Mouse (Mus musculus) liver, embryonic 12.5 days (tissue): ENCODE data around the gene Dgat2. TPM values are rescaled to one million over a fixed set of nuclear protein-coding genes. Genes with fewer than 3 reads are reported as not detected.

Experiments used
- ATAC-seq: fragments of 200-750 bp; cut with Nextera tagmentation; 2 replicates; pipeline ENCODE4 v1.8.0; 2017; ENCODE audit warnings: moderate number of reproducible peaks, mild to moderate bottlenecking, moderate library complexity
- H3K27ac ChIP-seq: fragments of 300-500 bp; sonication (generic); 2 replicates; pipeline ENCODE4 v1.5.1; 2016; ENCODE audit warnings: mild to moderate bottlenecking
- H3K27me3 ChIP-seq: fragments of 300-500 bp; sonication (generic); replicated peaks from 2 replicates; pipeline ENCODE4 v1.6.1; 2016; ENCODE audit warnings: mild to moderate bottlenecking, moderate library complexity
- H3K36me3 ChIP-seq: fragments of 300-500 bp; sonication (generic); 2 replicates; pipeline ENCODE4 v1.6.1; 2016; ENCODE audit warnings: mild to moderate bottlenecking, moderate library complexity
- H3K4me1 ChIP-seq: fragments of 300-500 bp; sonication (generic); 2 replicates; pipeline ENCODE4 v1.6.1; 2016
- H3K4me2 ChIP-seq: fragments of 300-500 bp; sonication (generic); 2 replicates; pipeline ENCODE4 v1.6.1; 2016; ENCODE audit warnings: mild to moderate bottlenecking, moderate library complexity
- H3K4me3 ChIP-seq: fragments of 300-500 bp; sonication (generic); 2 replicates; pipeline ENCODE4 v1.5.1; 2016; ENCODE audit warnings: mild to moderate bottlenecking, moderate library complexity
- H3K9ac ChIP-seq: fragments of 300-500 bp; sonication (generic); 2 replicates; pipeline ENCODE4 v1.6.1; 2016; ENCODE audit warnings: mild to moderate bottlenecking, moderate library complexity
- H3K9me3 ChIP-seq: fragments of 300-500 bp; sonication (generic); replicated peaks from 2 replicates; pipeline ENCODE4 v1.6.1; 2016; ENCODE audit warnings: mild to moderate bottlenecking, moderate library complexity
- WGBS: fragments of 180-500 bp; shearing (Covaris S2); methylation state at CpG from one replicate; pipeline ENCODE4 v1.1.7; 2016; ENCODE audit not compliant: insufficient replicate concordance; 5-methylcytosine and 5-hydroxymethylcytosine counted together
- polyA plus RNA-seq: library from polyadenylated mRNA; unstranded; fragments of >200 nt; fragmentation: Nextera tagmentation; extraction: Ambion mirVana; gene quantifications from 2 replicates; pipeline ENCODE4 v1.2.1, GENCODE M21; 2016

Gene Dgat2
- polyA plus RNA-seq, 1 experiment from 2014 or later: 59.3 TPM

GRCm38 (mm10) chr7:99146011-99146410, 36.5 kb downstream of the Dgat2 start:
- H3K4me3 ChIP-seq: no peak overlapping the region
- H3K4me2 ChIP-seq: no peak overlapping the region
- no peak for ATAC-seq
- H3K4me1 ChIP-seq: peaks cover 24% of the 10 kb centered on the region
- 34% methylated on average over 7 of the region's 7 CpGs for WGBS
- no peaks in the 10 kb centered on the region for H3K36me3 ChIP-seq
- H3K9me3 ChIP-seq: no peaks in the 10 kb centered on the region
- H3K27me3 ChIP-seq: no peaks in the 10 kb centered on the region
- no peak overlapping the region for H3K9ac ChIP-seq
- H3K27ac ChIP-seq: no peak overlapping the region

- WGBS: 66% methylated on average over 11 of the region's 11 CpGs
- Histone ChIP-seq H3K9ac (no peak overlapping the region), H3K27me3 (no peaks in the 10 kb centered on the region), H3K9me3 (no peaks in the 10 kb centered on the region), H3K27ac (no peak overlapping the region), H3K4me2 (no peak overlapping the region), H3K4me3 (no peak overlapping the region), H3K36me3 (no peaks in the 10 kb centered on the region), H3K4me1 (peaks cover 32% of the 10 kb centered on the region)
- no peak for ATAC-seq
Measured at GRCm38 (mm10) chr7:99144616-99145015, 37.9 kb downstream of the Dgat2 start.

GRCm38 (mm10) chr7:99143244-99143643, 39.3 kb downstream of the Dgat2 start:
- Histone ChIP-seq H3K9ac (no peak overlapping the region), H3K27ac (no peak overlapping the region), H3K4me3 (no peak overlapping the region), H3K4me1 (peaks cover 39% of the 10 kb centered on the region), H3K4me2 (no peak overlapping the region), H3K27me3 (no peaks in the 10 kb centered on the region), H3K36me3 (no peaks in the 10 kb centered on the region), H3K9me3 (no peaks in the 10 kb centered on the region)
- ATAC-seq: no peak
- WGBS: 57% methylated on average over 3 of the region's 3 CpGs

GRCm38 (mm10) chr7:99141919-99142606, 40.5 kb downstream of the Dgat2 start:
- Histone ChIP-seq H3K4me2 (peak overlapping the region; percentile 90), H3K27ac (no peak overlapping the region), H3K36me3 (no peaks in the 10 kb centered on the region), H3K27me3 (no peaks in the 10 kb centered on the region), H3K4me1 (peaks cover 42% of the 10 kb centered on the region), H3K9me3 (no peaks in the 10 kb centered on the region), H3K4me3 (peak overlapping the region; percentile 89), H3K9ac (no peak overlapping the region)
- ATAC-seq: no peak
- 38% methylated on average over 12 of the region's 12 CpGs for WGBS

GRCm38 (mm10) chr7:99140984-99141918, 41.3 kb downstream of the Dgat2 start, which contains the start of gene Uvrag:
Uvrag (minus strand) TSS chr7:99141141.
- H3K9ac ChIP-seq: peak within 1 kb of the TSS; percentile 95
- H3K27ac ChIP-seq: peak within 1 kb of the TSS; percentile 80
- no peaks in the 10 kb centered on the region for H3K9me3 ChIP-seq
- peak; percentile 96 for ATAC-seq
- peak within 1 kb of the TSS; percentile 90 for H3K4me2 ChIP-seq
- no peaks in the 10 kb centered on the region for H3K27me3 ChIP-seq
- H3K4me3 ChIP-seq: peak within 1 kb of the TSS; percentile 89
- H3K4me1 ChIP-seq: peaks cover 41% of the 10 kb centered on the region
- WGBS: under 1% methylated on average over 51 of the region's 51 CpGs
- no peaks in the 10 kb centered on the region for H3K36me3 ChIP-seq

DNA sequence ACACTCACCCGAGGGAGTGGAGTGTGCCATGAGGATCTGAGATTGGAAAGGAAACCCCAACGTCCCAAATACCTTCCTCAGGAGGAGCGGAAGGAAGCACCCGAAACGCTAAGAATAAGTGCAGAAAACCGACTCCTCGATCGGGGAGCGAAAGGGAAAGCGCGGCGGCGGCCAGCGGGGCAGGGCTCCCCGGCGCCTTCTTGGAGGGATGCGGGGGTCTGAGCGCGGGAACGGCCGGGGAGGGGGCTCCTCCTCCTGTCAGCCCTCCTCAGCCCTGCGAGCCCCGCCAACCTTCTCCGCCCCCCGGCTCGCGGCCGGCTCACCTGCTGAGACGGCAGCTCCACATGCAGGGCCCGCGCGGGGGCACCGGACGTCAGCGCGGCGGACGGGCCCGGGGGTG, 42.0 kb downstream of the Dgat2 start:
- under 1% methylated on average over 38 of the region's 39 CpGs for WGBS
- Histone ChIP-seq H3K4me2 (peak overlapping the region; percentile 90), H3K36me3 (peaks cover 7% of the 10 kb centered on the region), H3K27ac (peak overlapping the region; percentile 80), H3K4me3 (peak overlapping the region; percentile 89), H3K9me3 (0 out of 2 replicates have a peak, but pooled peaks cover under 1% of the 10 kb centered on the region), H3K27me3 (no peaks in the 10 kb centered on the region), H3K4me1 (peaks cover 33% of the 10 kb centered on the region), H3K9ac (peak overlapping the region; percentile 95)
- peak; percentile 3 for ATAC-seq

DNA sequence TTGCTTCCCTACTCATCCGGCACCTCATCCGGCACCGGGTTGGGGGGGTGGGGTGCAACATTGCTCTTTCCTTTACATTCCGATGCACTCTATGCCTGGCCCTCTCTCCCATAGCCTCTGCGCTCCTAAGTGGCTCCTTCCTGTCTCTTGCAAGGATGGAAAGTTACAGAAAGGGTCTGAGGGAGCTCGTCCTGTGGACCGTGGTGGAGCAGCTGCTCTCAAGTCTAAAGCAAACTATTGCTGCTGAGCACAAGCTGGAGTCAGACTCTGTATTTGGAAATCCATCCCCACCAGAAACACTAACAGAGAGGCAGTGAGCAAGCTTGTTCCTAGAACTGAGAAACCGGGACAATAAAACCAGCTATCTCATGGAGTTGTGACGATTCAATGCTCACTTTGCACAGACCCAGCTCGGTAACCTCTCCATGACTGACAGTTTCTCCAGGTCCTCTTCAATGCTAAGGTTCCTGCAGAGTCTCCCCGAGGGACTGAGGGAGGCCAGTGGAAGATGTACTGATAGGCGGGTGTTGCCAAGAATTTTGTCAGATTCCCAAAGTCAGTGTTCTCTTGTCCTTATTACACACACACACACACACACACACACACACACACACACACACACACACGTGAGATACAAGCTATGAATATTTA, 42.6 kb downstream of the Dgat2 start:
- WGBS: 1% methylated on average over 13 of the region's 13 CpGs
- peak overlapping the region; percentile 89 for H3K4me3 ChIP-seq
- H3K9me3 ChIP-seq: 0 out of 2 replicates have a peak, but pooled peaks cover 5% of the 10 kb centered on the region
- H3K36me3 ChIP-seq: peaks cover 12% of the 10 kb centered on the region
- peaks cover 33% of the 10 kb centered on the region for H3K4me1 ChIP-seq
- peak overlapping the region; percentile 90 for H3K4me2 ChIP-seq
- no peak for ATAC-seq
- H3K27me3 ChIP-seq: no peaks in the 10 kb centered on the region
- H3K9ac ChIP-seq: peak overlapping the region; percentile 95
- peak overlapping the region; percentile 80 for H3K27ac ChIP-seq

GRCm38 (mm10) chr7:99137541-99137940, 45.0 kb downstream of the Dgat2 start:
- WGBS: 95% methylated on average over 4 of the region's 4 CpGs
- Histone ChIP-seq H3K9ac (no peak overlapping the region), H3K4me2 (no peak overlapping the region), H3K9me3 (0 out of 2 replicates have a peak, but pooled peaks cover 5% of the 10 kb centered on the region), H3K4me1 (peaks cover 34% of the 10 kb centered on the region), H3K36me3 (peaks cover 13% of the 10 kb centered on the region), H3K27me3 (no peaks in the 10 kb centered on the region), H3K4me3 (no peak overlapping the region), H3K27ac (no peak overlapping the region)
- no peak for ATAC-seq

DNA sequence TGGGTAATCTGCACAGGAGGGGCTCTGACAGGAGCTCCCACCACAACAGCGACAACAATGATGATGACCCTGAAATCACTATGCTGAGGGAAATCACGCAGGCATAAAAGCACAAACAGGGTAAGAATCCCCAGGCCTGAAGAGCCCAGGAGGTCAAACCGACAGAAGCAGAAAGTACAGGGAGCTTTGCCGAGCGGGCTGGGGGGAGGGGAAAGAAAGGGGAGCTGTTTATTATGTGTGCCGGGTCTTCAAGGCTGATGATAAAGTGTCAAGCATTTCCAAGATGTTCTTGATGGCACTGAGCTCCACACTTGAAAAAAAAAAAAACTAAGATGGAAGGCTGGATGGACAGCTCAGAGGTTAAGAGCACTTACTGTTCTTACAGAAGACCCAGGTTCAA, 45.7 kb downstream of the Dgat2 start:
- H3K36me3 ChIP-seq: peaks cover 13% of the 10 kb centered on the region
- no peak overlapping the region for H3K4me3 ChIP-seq
- no peak overlapping the region for H3K27ac ChIP-seq
- no peak overlapping the region for H3K9ac ChIP-seq
- H3K27me3 ChIP-seq: no peaks in the 10 kb centered on the region
- H3K4me2 ChIP-seq: no peak overlapping the region
- H3K9me3 ChIP-seq: 0 out of 2 replicates have a peak, but pooled peaks cover 5% of the 10 kb centered on the region
- 77% methylated on average over 6 of the region's 6 CpGs for WGBS
- H3K4me1 ChIP-seq: peaks cover 32% of the 10 kb centered on the region
- no peak for ATAC-seq

- Histone ChIP-seq H3K4me3 (no peak overlapping the region), H3K4me1 (peaks cover 35% of the 10 kb centered on the region)
Measured at GRCm38 (mm10) chr7:99133811-99134402, 48.6 kb downstream of the Dgat2 start.

DNA sequence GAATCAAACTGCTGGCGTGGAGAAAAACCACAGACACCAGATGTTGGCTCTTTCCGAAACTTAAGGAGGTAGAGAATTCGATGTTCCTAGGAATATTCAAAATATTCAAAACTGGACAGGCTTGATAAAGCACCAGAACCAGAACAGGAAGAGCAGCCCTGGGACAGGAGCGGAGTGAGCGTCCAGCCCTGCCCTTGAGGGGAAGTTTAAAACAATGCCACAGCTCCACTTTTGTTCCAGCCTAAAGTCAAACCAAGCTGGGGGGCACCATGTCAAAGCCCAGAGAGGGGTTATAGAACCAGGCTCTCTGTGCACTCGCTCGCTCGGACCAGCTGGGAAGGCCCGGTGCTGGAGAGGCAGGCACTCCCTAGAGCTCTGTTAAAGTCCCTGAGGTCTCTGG, 49.9 kb downstream of the Dgat2 start:
- WGBS: 64% methylated on average over 9 of the region's 9 CpGs
- peaks cover 45% of the 10 kb centered on the region for H3K4me1 ChIP-seq

More at GRCm38 (mm10) chr7:99133811-99134402, 48.6 kb downstream of the Dgat2 start:
- Histone ChIP-seq H3K9me3 (0 out of 2 replicates have a peak, but pooled peaks cover 5% of the 10 kb centered on the region), H3K4me2 (no peak overlapping the region), H3K36me3 (peaks cover 13% of the 10 kb centered on the region), H3K27me3 (no peaks in the 10 kb centered on the region), H3K27ac (no peak overlapping the region), H3K9ac (no peak overlapping the region)
- 79% methylated on average over 8 of the region's 8 CpGs for WGBS
- ATAC-seq: no peak

More for the DNA sequence above, 49.9 kb downstream of the Dgat2 start:
- H3K4me2 ChIP-seq: no peak overlapping the region
- no peak overlapping the region for H3K4me3 ChIP-seq
- peaks cover 13% of the 10 kb centered on the region for H3K36me3 ChIP-seq
- H3K9ac ChIP-seq: no peak overlapping the region
- 0 out of 2 replicates have a peak, but pooled peaks cover 5% of the 10 kb centered on the region for H3K9me3 ChIP-seq
- no peak for ATAC-seq
- no peaks in the 10 kb centered on the region for H3K27me3 ChIP-seq
- peak overlapping the region; percentile 62; the same call in 1 of the 2 replicates for H3K27ac ChIP-seq
